Mouse (Mus musculus) MEL (cell line): ENCODE measurements at regions not wholly inside any gene's neighbourhood (a gene's known extent, or its start where the extent isn't known, plus 50 kb on each side); places are given as distances from the start of the nearest gene placed in this dataset.

Experiments used
- DNase-seq: peaks from one replicate; pipeline ENCODE4 v3.0.0; 2011; ENCODE audit warnings: low read depth, low spot score
- H3K27ac ChIP-seq: 2 replicates; pipeline ENCODE4 v1.5.1; 2012; ENCODE audit warnings: low read depth, mild to moderate bottlenecking, control low read depth, low read length, moderate library complexity; ENCODE audit not compliant: control insufficient read depth
- H3K27me3 ChIP-seq, 2 experiments: fragments of 150-350 bp in 1 of 2; sonication (generic) in 1 of 2; 2 replicates each; pipeline ENCODE4 v1.6.1; 2012; ENCODE audit warnings: low read length in 2 of 2, mild to moderate bottlenecking in 2 of 2, improper control_type of control experiment in 1 of 2, moderate library complexity in 1 of 2; ENCODE audit not compliant: insufficient read depth in 2 of 2, control insufficient read depth in 1 of 2
- H3K36me3 ChIP-seq, 2 experiments: 2 replicates each; pipeline ENCODE4 v1.6.1; 2012 to 2014; ENCODE audit warnings: low read length in 2 of 2, improper control_type of control experiment in 1 of 2, inconsistent platforms in 1 of 2, mild to moderate bottlenecking in 1 of 2; ENCODE audit not compliant: insufficient read depth in 2 of 2, control insufficient read depth in 1 of 2
- H3K4me1 ChIP-seq, 2 experiments: fragments of 150-350 bp in 1 of 2; sonication (generic) in 1 of 2; 2 replicates each; pipeline ENCODE4 v1.6.1; 2012; ENCODE audit warnings: low read length in 2 of 2, improper control_type of control experiment in 1 of 2, mild to moderate bottlenecking in 1 of 2; ENCODE audit not compliant: insufficient read depth in 2 of 2, control insufficient read depth in 1 of 2
- H3K4me3 ChIP-seq, 2 experiments: fragments of 150-350 bp in 1 of 2; sonication (generic) in 1 of 2; 2 replicates each; pipeline ENCODE4 v1.5.1; 2012; ENCODE audit warnings: low read depth in 2 of 2, low read length in 2 of 2, mild to moderate bottlenecking in 2 of 2, moderate library complexity in 2 of 2, control low read depth in 1 of 2, improper control_type of control experiment in 1 of 2; ENCODE audit not compliant: control insufficient read depth in 1 of 2, insufficient read depth in 1 of 2
- H3K79me2 ChIP-seq: 2 replicates; pipeline ENCODE4 v1.6.1; 2012; ENCODE audit warnings: mild to moderate bottlenecking, low read length, moderate library complexity; ENCODE audit not compliant: control insufficient read depth, poor library complexity, insufficient read depth
- H3K9ac ChIP-seq: 2 replicates; pipeline ENCODE4 v1.6.1; 2012; ENCODE audit warnings: low read depth, mild to moderate bottlenecking, control low read depth, low read length, moderate library complexity; ENCODE audit not compliant: control insufficient read depth, poor library complexity, severe bottlenecking
- H3K9me3 ChIP-seq: fragments of 150-350 bp; sonication (generic); replicated peaks from 2 replicates; pipeline ENCODE4 v1.6.1; 2012; ENCODE audit warnings: mild to moderate bottlenecking, low read length, improper control_type of control experiment, moderate library complexity; ENCODE audit not compliant: insufficient read depth
- CHD1 ChIP-seq: IDR thresholded peaks from 2 replicates; pipeline ENCODE4 v1.6.1; 2012; ENCODE audit warnings: low read depth, mild to moderate bottlenecking, inconsistent platforms, low read length, improper control_type of control experiment
- CHD2 ChIP-seq: IDR thresholded peaks from 2 replicates; pipeline ENCODE4 v1.6.1; 2011; ENCODE audit warnings: low read length, improper control_type of control experiment
- CTCF ChIP-seq, 3 experiments: IDR thresholded peaks in 2 of 3; conservative IDR thresholded peaks in 1 of 3; 2 replicates each; pipeline ENCODE4 v1.5.1; 2011 to 2012; ENCODE audit warnings: low read length in 3 of 3, low read depth in 2 of 3, mild to moderate bottlenecking in 2 of 3, improper control_type of control experiment in 1 of 3, inconsistent platforms in 1 of 3, mixed read lengths in 1 of 3, moderate library complexity in 1 of 3; ENCODE audit not compliant: control insufficient read depth in 1 of 3, insufficient read depth in 1 of 3, poor library complexity in 1 of 3, severe bottlenecking in 1 of 3
- E2F4 ChIP-seq: IDR thresholded peaks from 2 replicates; pipeline ENCODE4 v1.6.1; 2011; ENCODE audit warnings: low read depth, low read length, improper control_type of control experiment, borderline replicate concordance
- ELF1 ChIP-seq: IDR thresholded peaks from 2 replicates; pipeline ENCODE4 v1.6.1; 2014; ENCODE audit warnings: low read depth, mild to moderate bottlenecking, inconsistent platforms, low read length, improper control_type of control experiment, moderate library complexity
- EP300 ChIP-seq, 2 experiments: IDR thresholded peaks; 2 replicates each; pipeline ENCODE4 v1.6.1; 2011; ENCODE audit warnings: improper control_type of control experiment in 2 of 2, low read length in 2 of 2, low read depth in 1 of 2, mild to moderate bottlenecking in 1 of 2
- GABPA ChIP-seq: IDR thresholded peaks from 2 replicates; pipeline ENCODE4 v1.6.1; 2012; ENCODE audit warnings: low read depth, mild to moderate bottlenecking, inconsistent platforms, low read length, improper control_type of control experiment, moderate library complexity
- MAFK ChIP-seq: IDR thresholded peaks from 2 replicates; pipeline ENCODE4 v1.6.1; 2011; ENCODE audit warnings: low read depth, mild to moderate bottlenecking, low read length, improper control_type of control experiment, borderline replicate concordance
- MAX ChIP-seq: IDR thresholded peaks from 2 replicates; pipeline ENCODE4 v1.6.1; 2011; ENCODE audit warnings: low read length, improper control_type of control experiment
- MEF2A ChIP-seq: IDR thresholded peaks from 2 replicates; pipeline ENCODE4 v1.6.1; 2014; ENCODE audit warnings: low read depth, mild to moderate bottlenecking, inconsistent platforms, low read length, improper control_type of control experiment; ENCODE audit not compliant: poor library complexity, insufficient replicate concordance, severe bottlenecking; ENCODE audit errors: extremely low read depth
- MXI1 ChIP-seq: IDR thresholded peaks from 2 replicates; pipeline ENCODE4 v1.6.1; 2011; ENCODE audit warnings: mild to moderate bottlenecking, low read depth, low read length, improper control_type of control experiment
- NELFE ChIP-seq: IDR thresholded peaks from 2 replicates; pipeline ENCODE4 v1.6.1; 2011; ENCODE audit warnings: low read depth, low read length, improper control_type of control experiment
- POLR2A ChIP-seq, 2 experiments: IDR thresholded peaks; 2 replicates each; pipeline ENCODE4 v1.6.1; 2011 to 2012; ENCODE audit warnings: low read length in 2 of 2, mild to moderate bottlenecking in 2 of 2, control low read depth in 1 of 2, improper control_type of control experiment in 1 of 2, low read depth in 1 of 2, moderate library complexity in 1 of 2; ENCODE audit not compliant: control insufficient read depth in 1 of 2, insufficient read depth in 1 of 2, poor library complexity in 1 of 2
- POLR2AphosphoS2 ChIP-seq: IDR thresholded peaks from 2 replicates; pipeline ENCODE4 v1.6.1; 2011; ENCODE audit warnings: low read length, improper control_type of control experiment
- POLR2AphosphoS5 ChIP-seq: IDR thresholded peaks from 2 replicates; pipeline ENCODE4 v1.6.1; 2012; ENCODE audit warnings: low read depth, borderline replicate concordance, mild to moderate bottlenecking, inconsistent platforms, low read length, moderate library complexity, mixed read lengths
- RAD21 ChIP-seq: IDR thresholded peaks from 2 replicates; pipeline ENCODE4 v1.6.1; 2011; ENCODE audit warnings: mild to moderate bottlenecking, low read depth, low read length, improper control_type of control experiment
- SIN3A ChIP-seq: IDR thresholded peaks from 2 replicates; pipeline ENCODE4 v1.6.1; 2012; ENCODE audit warnings: low read length, improper control_type of control experiment, inconsistent platforms
- SMC3 ChIP-seq: IDR thresholded peaks from 2 replicates; pipeline ENCODE4 v1.6.1; 2011; ENCODE audit warnings: low read depth, low read length, improper control_type of control experiment
- TCF12 ChIP-seq: IDR thresholded peaks from 2 replicates; pipeline ENCODE4 v1.6.1; 2014; ENCODE audit warnings: low read depth, mild to moderate bottlenecking, inconsistent platforms, low read length, improper control_type of control experiment, moderate library complexity
- ZNF384 ChIP-seq: IDR thresholded peaks from 2 replicates; pipeline ENCODE4 v1.6.1; 2012; ENCODE audit warnings: low read depth, mild to moderate bottlenecking, inconsistent platforms, low read length, improper control_type of control experiment

GRCm38 (mm10) chr10:84056323-84057169, 333.9 kb downstream of the 1500009L16Rik start (continued):
- TF ChIP-seq MAX, result no peak

GRCm38 (mm10) chr10:84058301-84058700, 335.6 kb downstream of the 1500009L16Rik start:
- no peak overlapping the region for H3K27ac ChIP-seq
- no peak overlapping the region for H3K4me3 ChIP-seq
- no peaks in the 10 kb centered on the region for H3K79me2 ChIP-seq
- TF ChIP-seq ELF1 (no peak), CHD1 (no peak), MAFK (no peak), SMC3 (no peak), CTCF (IDR thresholded peaks at IDR 0.05 in 2 of 3, conservative IDR thresholded peaks at IDR 0.05 in 1 of 3; ENCODE audit: control insufficient read depth in 1 of 3, insufficient read depth in 1 of 3, low read depth in 2 of 3, low read length in 3 of 3, poor library complexity in 1 of 3, severe bottlenecking in 1 of 3) (no peak), SIN3A (no peak), MEF2A (no peak), POLR2AphosphoS5 (no peak), E2F4 (no peak), MXI1 (no peak), EP300 (IDR thresholded peaks at IDR 0.05; ENCODE audit: low read depth in 1 of 2, low read length in 2 of 2) (no peak), GABPA (no peak), POLR2AphosphoS2 (no peak), CHD2 (no peak), NELFE (no peak), TCF12 (no peak), ZNF384 (no peak), POLR2A (IDR thresholded peaks at IDR 0.05; ENCODE audit: control insufficient read depth in 1 of 2, insufficient read depth in 1 of 2, low read depth in 1 of 2, low read length in 2 of 2, poor library complexity in 1 of 2) (no peak), RAD21 (no peak)
- TF ChIP-seq, all 39 proteins: peak for 0
- DNase-seq, result no peak
- Histone ChIP-seq H3K9me3 (no peaks in the 10 kb centered on the region), H3K9ac (no peak overlapping the region), H3K27me3 (no peaks in the 10 kb centered on the region), H3K36me3 (no peaks in the 10 kb centered on the region), H3K4me1 (no peaks in the 10 kb centered on the region)
